ENCODE assay signal across 22 mouse cellular contexts in the genomic region with DNA sequence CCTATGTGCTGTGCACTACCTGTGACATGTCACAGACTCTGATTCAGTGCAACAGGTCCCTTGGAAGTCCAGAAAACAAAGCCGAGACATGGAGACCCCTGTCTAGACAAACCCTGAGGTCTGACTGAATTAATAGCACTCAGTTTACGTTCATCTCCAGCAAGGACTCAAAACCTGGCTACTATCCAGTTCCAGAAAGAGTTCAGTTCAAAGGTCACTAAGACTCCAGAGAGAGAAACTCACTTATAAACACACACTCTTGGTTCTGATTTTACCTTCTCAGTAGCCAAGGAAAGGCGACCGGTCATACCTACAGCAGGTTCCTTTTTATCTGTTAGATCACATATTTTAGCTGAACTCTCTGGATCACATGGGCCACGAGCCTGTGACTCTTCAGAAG. TPM values are rescaled to one million over a fixed set of nuclear protein-coding genes. Genes with fewer than 3 reads are reported as not detected.
DNase-seq lines count a peak whose midpoint lies in the region; TF ChIP-seq lines count a peak whose summit lies in the region.
"Had no signal": no experiment of that assay in that cellular context is flagged by ENCODE, and none has a peak within 500 bp of the region (broad histone marks: within the 10 kb centered on the region; RNA-seq: fewer than 3 reads in every experiment).

No protein-coding gene starts in this region.

- TF ChIP-seq CTCF in kidney, adult 2 months (conservative IDR thresholded peaks at IDR 0.05; ENCODE audit: insufficient read depth, insufficient read length, low read depth, low read length) = no peak

- H3K27me3 ChIP-seq in kidney, adult 2 months (replicated peaks; ENCODE audit: control insufficient read depth, insufficient read depth, low read length) = no peaks in the 10 kb centered on the region
- H3K27me3 ChIP-seq: forebrain, embryonic 15.5 days had no signal

- no peak overlapping the region for H3K4me3 ChIP-seq in kidney, adult 2 months (ENCODE audit: insufficient read depth, low read depth, low read length)
- H3K4me3 ChIP-seq: forebrain, embryonic 15.5 days; heart, embryonic 10.5 days; hindbrain, embryonic 12.5 days had no signal

- peak overlapping the region; percentile 90 for H3K27ac ChIP-seq in kidney, adult 2 months (ENCODE audit: insufficient read depth, low read depth, low read length)
- H3K27ac ChIP-seq: forebrain, embryonic 15.5 days; hindbrain, embryonic 12.5 days had no signal

- H3K4me1 ChIP-seq in kidney, adult 2 months (ENCODE audit: control insufficient read depth, insufficient read depth, low read length) = peaks cover 24% of the 10 kb centered on the region

- TF ChIP-seq POLR2A in kidney, adult 2 months (IDR thresholded peaks at IDR 0.05; ENCODE audit: low read depth, low read length) = no peak

- DNase-seq in kidney, adult 2 months = peak; percentile 86
- DNase-seq in kidney, postnatal 4 days = no peak
- peak; percentile 16 for DNase-seq in adipocyte (ENCODE audit: low spot score)
- DNase-seq in kidney, adult 9 months = peak; percentile 84
- DNase-seq in kidney, postnatal 14 days = peak; percentile 56
- DNase-seq in spleen, adult 12 weeks (ENCODE audit: low spot score) = no peak
- no peak for DNase-seq in thymus, postnatal 25 days
- DNase-seq in adrenal gland, adult 2 months = no peak
- DNase-seq: adrenal gland, postnatal 10 days; cerebellum, adult 18-20 months; cerebellum, adult 9-11 months; cerebellum, postnatal 36 days; gastrocnemius, postnatal 10 days; heart, adult 18-20 months; heart, postnatal 10 days; heart, postnatal 4 days had no signal

- no peaks in the 10 kb centered on the region for H3K36me3 ChIP-seq in kidney, adult 2 months (ENCODE audit: control insufficient read depth, insufficient read depth, low read length)
- H3K36me3 ChIP-seq: forebrain, embryonic 15.5 days; heart, embryonic 10.5 days; hindbrain, embryonic 12.5 days had no signal

- 27% methylated on average over 5 of the region's 5 CpGs for WGBS in kidney, adult 2 months

RNA-seq across cellular contexts. Expression of a gene that starts 43.3 kb away (rescaled TPM):
- 25.8 and 29.7 TPM in 2 replicates for polyA plus RNA-seq in kidney, adult 2 months (2012; rRNA removed)
- not detected for total RNA-seq in adrenal gland, adult 2 months (2021)
- polyA plus RNA-seq in adrenal gland, adult 2 months (2012; rRNA removed) = not detected in 2 replicates
- total RNA-seq: adrenal gland, postnatal 10 days; CH12.LX; gastrocnemius, postnatal 10 days; gastrocnemius, postnatal 4 days; heart, adult 18-20 months; heart, postnatal 10 days; heart, postnatal 4 days had no signal
- polyA plus RNA-seq: heart, embryonic 14.5 days had no signal

Comparison
In these comparisons a context has a peak if more than half of its experiments do, and no peak if none do; other contexts are left out.
1. DNase-seq: peak in kidney, adult 2 months (single experiment), adipocyte (single experiment), kidney, adult 9 months (single experiment) and kidney, postnatal 14 days (single experiment); none in kidney, postnatal 4 days (0 of 2), spleen, adult 12 weeks (single experiment), thymus, postnatal 25 days (single experiment) and adrenal gland, adult 2 months (single experiment).
2. RNA of a gene that starts 43.3 kb away (polyA plus RNA-seq): 25.8 to 29.7 TPM in kidney, adult 2 months; not detected in adrenal gland, adult 2 months; every median in the first group is over 10 times any median in the second.